Mouse (Mus musculus) pancreas, adult 10 weeks (tissue): ENCODE results near the gene Olfr308. TPM values are rescaled to one million over a fixed set of nuclear protein-coding genes. Genes with fewer than 3 reads are reported as not detected.

Experiments
- polyA plus RNA-seq: library from polyadenylated mRNA; stranded (reverse); fragments of 350-450 nt; fragmentation: Illumina TruSeq; extraction: RNeasy Lipid Tissue Mini Kit (QIAGEN cat#74804); gene quantifications from one replicate; pipeline ENCODE4 v1.2.3, GENCODE M21; 2015; ENCODE audit warnings: low read depth, low replicate concordance; ENCODE audit not compliant: insufficient read depth

Gene Olfr308
- polyA plus RNA-seq: not detected

GRCm38 (mm10) chr7:86325530-86325929, at the start of gene Olfr308:
Olfr308 (minus strand) TSS chr7:86325630.

GRCm38 (mm10) chr7:86366828-86367227, 41.4 kb upstream of the Olfr308 start, which contains the start of gene Olfr305:
Olfr305 (minus strand) TSS chr7:86366928.

GRCm38 (mm10) chr7:86337486-86337885, 12.1 kb upstream of the Olfr308 start, which contains the start of gene Olfr307:
Olfr307 (minus strand) TSS chr7:86337586.

GRCm38 (mm10) chr7:86313608-86314007, 11.8 kb downstream of the Olfr308 start, which contains the start of gene Olfr309:
Olfr309 (minus strand) TSS chr7:86313708.

GRCm38 (mm10) chr7:86277072-86277471, 48.4 kb downstream of the Olfr308 start, which contains the start of gene Olfr310:
Olfr310 (minus strand) TSS chr7:86277172.

Other genes with a start within 250 kb of the Olfr308 start
- gene Vmn2r75, start 153.9 kb downstream of the Olfr308 start, polyA plus RNA-seq: not detected
- gene Vmn2r76, start 79.3 kb downstream of the Olfr308 start, polyA plus RNA-seq: not detected
- gene Olfr310, start 48.5 kb downstream of the Olfr308 start, polyA plus RNA-seq: not detected
- gene Olfr309, start 11.9 kb downstream of the Olfr308 start, polyA plus RNA-seq: not detected
- gene Olfr307, start 12.0 kb upstream of the Olfr308 start, polyA plus RNA-seq: not detected
- gene Olfr305, start 41.3 kb upstream of the Olfr308 start, polyA plus RNA-seq: not detected
- gene Olfr304, start 61.0 kb upstream of the Olfr308 start, polyA plus RNA-seq: not detected
- gene Olfr303, start 72.2 kb upstream of the Olfr308 start, polyA plus RNA-seq: not detected
- gene Olfr301, start 78.2 kb upstream of the Olfr308 start, polyA plus RNA-seq: not detected
- not detected for gene Olfr299, start 134.3 kb upstream of the Olfr308 start, polyA plus RNA-seq
- not detected for gene Olfr298, start 166.9 kb upstream of the Olfr308 start, polyA plus RNA-seq
- not detected for gene Olfr297, start 194.3 kb upstream of the Olfr308 start, polyA plus RNA-seq